Mouse (Mus musculus): ENCODE measurements at regions not wholly inside any gene's neighbourhood (a gene's known extent, or its start where the extent isn't known, plus 50 kb on each side); places are given as distances from the start of the nearest gene placed in this dataset.

DNA sequence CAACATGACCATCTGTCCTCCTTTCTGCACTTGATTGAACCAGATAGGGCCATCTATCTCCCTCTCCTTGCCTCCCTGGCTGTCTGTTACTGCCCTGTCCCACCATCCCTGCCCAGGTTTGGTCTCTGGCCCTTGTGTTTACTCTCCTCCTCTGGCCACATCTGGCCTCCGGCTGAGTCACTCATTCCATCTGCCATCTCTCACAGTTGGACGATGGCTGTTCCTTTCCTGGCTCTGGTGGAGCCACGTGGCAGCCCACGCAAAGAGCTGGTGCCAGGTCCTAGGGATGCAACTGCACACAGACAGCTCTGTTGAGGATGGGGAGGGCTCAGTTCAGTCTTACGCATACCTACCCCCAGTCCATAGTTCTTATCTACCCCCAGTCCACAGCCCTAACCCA lies 69.9 kb upstream of the Unc5a start:
- TF ChIP-seq MYC (IDR thresholded peaks at IDR 0.05; ENCODE audit: low read depth, low read length) (no peak), RAD21 (IDR thresholded peaks at IDR 0.05; ENCODE audit: low read depth, low read length) (no peak), BHLHE40 (IDR thresholded peaks at IDR 0.05; ENCODE audit: borderline replicate concordance, low read depth, low read length) (no peak), POLR2AphosphoS2 (IDR thresholded peaks at IDR 0.05; ENCODE audit: low read length) (no peak), CHD1 (IDR thresholded peaks at IDR 0.05; ENCODE audit: low read depth, low read length) (no peak), CHD2 (IDR thresholded peaks at IDR 0.05; ENCODE audit: low read length) (no peak), ZC3H11A (IDR thresholded peaks at IDR 0.05; ENCODE audit: low read depth, low read length) (no peak), SMC3 (IDR thresholded peaks at IDR 0.05; ENCODE audit: low read depth, low read length) (no peak), E2F4 (IDR thresholded peaks at IDR 0.05; ENCODE audit: borderline replicate concordance, low read depth, low read length) (no peak), TBP (IDR thresholded peaks at IDR 0.05; ENCODE audit: low read depth, low read length) (no peak), MAZ (IDR thresholded peaks at IDR 0.05; ENCODE audit: low read depth, low read length) (no peak), ELF1 (IDR thresholded peaks at IDR 0.05; ENCODE audit: low read depth, low read length) (no peak), JUND (IDR thresholded peaks at IDR 0.05; ENCODE audit: low read depth, low read length) (no peak), EP300 (IDR thresholded peaks at IDR 0.05; ENCODE audit: low read depth in 1 of 2, low read length in 2 of 2) (no peak), NELFE (IDR thresholded peaks at IDR 0.05; ENCODE audit: low read depth, low read length) (no peak), MAX (IDR thresholded peaks at IDR 0.05; ENCODE audit: low read length) (no peak), ZKSCAN1 (IDR thresholded peaks at IDR 0.05; ENCODE audit: low read depth, low read length) (no peak)
- DNase-seq (ENCODE audit: low read depth, low spot score): no peak

DNA sequence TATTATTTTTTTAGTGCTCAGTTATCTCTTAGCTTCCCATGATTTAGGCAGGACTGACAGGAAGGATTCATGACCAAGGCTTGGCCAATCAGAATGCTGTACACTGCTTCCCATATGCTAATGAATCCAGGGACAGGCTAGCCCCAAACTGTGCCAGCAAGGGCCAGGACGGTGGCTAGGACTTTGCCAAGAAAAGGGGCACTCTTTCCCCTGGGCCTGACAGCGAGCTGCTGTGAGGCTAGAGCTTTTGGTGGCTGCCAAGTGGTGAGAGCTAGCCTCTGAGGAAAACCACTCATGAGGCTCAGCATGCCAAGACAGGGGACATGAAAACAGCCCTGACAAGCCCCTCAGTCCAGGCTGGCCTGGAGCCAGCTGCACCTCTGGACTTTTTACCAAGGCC lies 69.0 kb upstream of the Unc5a start:
- Histone ChIP-seq H3K9ac (ENCODE audit: control insufficient read depth, low read depth, low read length, poor library complexity, severe bottlenecking) (no peak overlapping the region), H3K27ac (ENCODE audit: control insufficient read depth, low read depth, low read length) (no peak overlapping the region), H3K4me1 (ENCODE audit: control insufficient read depth in 1 of 2, insufficient read depth in 2 of 2, low read length in 2 of 2) (no peaks in the 10 kb centered on the region), H3K79me2 (ENCODE audit: control insufficient read depth, insufficient read depth, low read length, poor library complexity) (no peaks in the 10 kb centered on the region), H3K4me3 (ENCODE audit: control insufficient read depth in 1 of 2, insufficient read depth in 1 of 2, low read depth in 2 of 2, low read length in 2 of 2) (no peak overlapping the region), H3K36me3 (ENCODE audit: control insufficient read depth in 1 of 2, insufficient read depth in 2 of 2, low read length in 2 of 2) (no peaks in the 10 kb centered on the region), H3K27me3 (ENCODE audit: control insufficient read depth in 1 of 2, insufficient read depth in 2 of 2, low read length in 2 of 2) (no peaks in the 10 kb centered on the region), H3K9me3 (replicated peaks; ENCODE audit: insufficient read depth, low read length) (no peaks in the 10 kb centered on the region)
- TF ChIP-seq POLR2AphosphoS5 (IDR thresholded peaks at IDR 0.05; ENCODE audit: borderline replicate concordance, low read depth, low read length) (no peak), CHD2 (IDR thresholded peaks at IDR 0.05; ENCODE audit: low read length) (no peak), EP300 (IDR thresholded peaks at IDR 0.05; ENCODE audit: low read depth in 1 of 2, low read length in 2 of 2) (no peak), JUND (IDR thresholded peaks at IDR 0.05; ENCODE audit: low read depth, low read length) (no peak), CTCF (IDR thresholded peaks at IDR 0.05 in 2 of 3, conservative IDR thresholded peaks at IDR 0.05 in 1 of 3; ENCODE audit: control insufficient read depth in 1 of 3, insufficient read depth in 1 of 3, low read depth in 2 of 3, low read length in 3 of 3, poor library complexity in 1 of 3, severe bottlenecking in 1 of 3) (no peak), SIN3A (IDR thresholded peaks at IDR 0.05; ENCODE audit: low read length) (no peak), RCOR1 (IDR thresholded peaks at IDR 0.05; ENCODE audit: low read depth, low read length) (no peak), USF1 (IDR thresholded peaks at IDR 0.05; ENCODE audit: low read depth, low read length) (no peak), MAZ (IDR thresholded peaks at IDR 0.05; ENCODE audit: low read depth, low read length) (no peak), MYB (IDR thresholded peaks at IDR 0.05; ENCODE audit: low read depth, low read length) (no peak), RAD21 (IDR thresholded peaks at IDR 0.05; ENCODE audit: low read depth, low read length) (no peak), ZMIZ1 (IDR thresholded peaks at IDR 0.05; ENCODE audit: low read depth, low read length) (no peak), CHD1 (IDR thresholded peaks at IDR 0.05; ENCODE audit: low read depth, low read length) (no peak), POLR2A (IDR thresholded peaks at IDR 0.05; ENCODE audit: control insufficient read depth in 1 of 2, insufficient read depth in 1 of 2, low read depth in 1 of 2, low read length in 2 of 2, poor library complexity in 1 of 2) (no peak), USF2 (IDR thresholded peaks at IDR 0.05; ENCODE audit: borderline replicate concordance in 1 of 2, insufficient read depth in 1 of 2, low read depth in 1 of 2, low read length in 2 of 2) (no peak), ZNF384 (IDR thresholded peaks at IDR 0.05; ENCODE audit: low read depth, low read length) (no peak), HCFC1 (IDR thresholded peaks at IDR 0.05; ENCODE audit: low read depth, low read length) (no peak)
- DNase-seq (ENCODE audit: low read depth, low spot score): no peak

More for the DNA sequence above, 69.9 kb upstream of the Unc5a start:
- H3K4me3 ChIP-seq (ENCODE audit: control insufficient read depth in 1 of 2, insufficient read depth in 1 of 2, low read depth in 2 of 2, low read length in 2 of 2): no peak overlapping the region
- no peaks in the 10 kb centered on the region for H3K79me2 ChIP-seq (ENCODE audit: control insufficient read depth, insufficient read depth, low read length, poor library complexity)
- H3K36me3 ChIP-seq (ENCODE audit: control insufficient read depth in 1 of 2, insufficient read depth in 2 of 2, low read length in 2 of 2): no peaks in the 10 kb centered on the region
- H3K27ac ChIP-seq (ENCODE audit: control insufficient read depth, low read depth, low read length): no peak overlapping the region
- H3K9ac ChIP-seq (ENCODE audit: control insufficient read depth, low read depth, low read length, poor library complexity, severe bottlenecking): no peak overlapping the region
- H3K27me3 ChIP-seq (ENCODE audit: control insufficient read depth in 1 of 2, insufficient read depth in 2 of 2, low read length in 2 of 2): no peaks in the 10 kb centered on the region
- H3K9me3 ChIP-seq (replicated peaks; ENCODE audit: insufficient read depth, low read length): no peaks in the 10 kb centered on the region
- no peaks in the 10 kb centered on the region for H3K4me1 ChIP-seq (ENCODE audit: control insufficient read depth in 1 of 2, insufficient read depth in 2 of 2, low read length in 2 of 2)
